Mouse (Mus musculus): ENCODE measurements around the gene Gdpgp1.

- no peak for TF ChIP-seq CTCF (IDR thresholded peaks at IDR 0.05; ENCODE audit: insufficient read depth, low read depth, low read length)
- no peak for TF ChIP-seq POLR2A (IDR thresholded peaks at IDR 0.05; ENCODE audit: insufficient read depth, low read depth, low read length)
These were observed 49.0 kb downstream of the Gdpgp1 start for GRCm38 (mm10) chr7:80281646-80282045.
